Mouse (Mus musculus) forebrain, postnatal 0 days (tissue): ENCODE measurements around the gene Rnpep. TPM values are rescaled to one million over a fixed set of nuclear protein-coding genes. Genes with fewer than 3 reads are reported as not detected.

Experiments
- ATAC-seq: fragments of 200-750 bp; cut with Nextera tagmentation; 2 replicates; pipeline ENCODE4 v1.8.0; 2017; ENCODE audit warnings: mild to moderate bottlenecking, moderate library complexity
- DNase-seq: peaks from one replicate; pipeline ENCODE4 v3.0.0-alpha.2; 2015
- H3K27ac ChIP-seq: fragments of 300-500 bp; sonication (generic); 2 replicates; pipeline ENCODE4 v1.5.1; 2014; ENCODE audit warnings: low read depth, mild to moderate bottlenecking, antibody characterized with exemption, low read length, moderate library complexity, mixed read lengths
- H3K27me3 ChIP-seq: fragments of 300-500 bp; sonication (generic); 2 replicates; pipeline ENCODE4 v1.6.1; 2014; ENCODE audit warnings: mild to moderate bottlenecking, low read length, mixed read lengths; ENCODE audit not compliant: insufficient read depth
- H3K36me3 ChIP-seq: fragments of 300-500 bp; sonication (generic); 2 replicates; pipeline ENCODE4 v1.6.1; 2014; ENCODE audit warnings: mild to moderate bottlenecking, moderate library complexity; ENCODE audit not compliant: insufficient read depth
- H3K4me1 ChIP-seq: fragments of 300-500 bp; sonication (generic); 2 replicates; pipeline ENCODE4 v1.6.1; 2014; ENCODE audit warnings: antibody characterized with exemption; ENCODE audit not compliant: insufficient read depth
- H3K4me2 ChIP-seq: fragments of 300-500 bp; sonication (generic); 2 replicates; pipeline ENCODE4 v1.6.1; 2014; ENCODE audit warnings: low read depth, mild to moderate bottlenecking, moderate library complexity
- H3K4me3 ChIP-seq: fragments of 300-500 bp; sonication (generic); 2 replicates; pipeline ENCODE4 v1.5.1; 2014; ENCODE audit warnings: low read depth, low read length, mixed read lengths
- H3K9ac ChIP-seq: fragments of 300-500 bp; sonication (generic); 2 replicates; pipeline ENCODE4 v1.6.1; 2014; ENCODE audit warnings: mild to moderate bottlenecking
- H3K9me3 ChIP-seq: fragments of 300-500 bp; sonication (generic); 2 replicates; pipeline ENCODE4 v1.6.1; 2016; ENCODE audit warnings: low read length
- CTCF ChIP-seq: sonication (generic); IDR thresholded peaks from 2 replicates; pipeline ENCODE4 v1.5.1; 2016; ENCODE audit warnings: antibody characterized with exemption, control low read depth, low read depth
- WGBS: fragments of 180-500 bp; shearing (Covaris S2); extraction: QIAGEN DNeasy Blood & Tissue Kit; methylation state at CpG from one replicate; pipeline ENCODE4 v1.1.7; 2014; 5-methylcytosine and 5-hydroxymethylcytosine counted together
- polyA plus RNA-seq: library from polyadenylated mRNA; unstranded; fragments of >200 nt; fragmentation: Nextera tagmentation; extraction: Ambion mirVana; gene quantifications from 2 replicates; pipeline ENCODE4 v1.2.1, GENCODE M21; 2015
- total RNA-seq: library from RNA; depleted of rRNA; stranded (reverse); fragments of >200 nt; gene quantifications from 2 replicates; pipeline ENCODE4 v1.2.3, GENCODE M21; 2014; rRNA removed

The Rnpep gene
- total and polyA plus RNA-seq, 2 experiments from 2014 or later: 49.2 to 63.9 TPM

DNA sequence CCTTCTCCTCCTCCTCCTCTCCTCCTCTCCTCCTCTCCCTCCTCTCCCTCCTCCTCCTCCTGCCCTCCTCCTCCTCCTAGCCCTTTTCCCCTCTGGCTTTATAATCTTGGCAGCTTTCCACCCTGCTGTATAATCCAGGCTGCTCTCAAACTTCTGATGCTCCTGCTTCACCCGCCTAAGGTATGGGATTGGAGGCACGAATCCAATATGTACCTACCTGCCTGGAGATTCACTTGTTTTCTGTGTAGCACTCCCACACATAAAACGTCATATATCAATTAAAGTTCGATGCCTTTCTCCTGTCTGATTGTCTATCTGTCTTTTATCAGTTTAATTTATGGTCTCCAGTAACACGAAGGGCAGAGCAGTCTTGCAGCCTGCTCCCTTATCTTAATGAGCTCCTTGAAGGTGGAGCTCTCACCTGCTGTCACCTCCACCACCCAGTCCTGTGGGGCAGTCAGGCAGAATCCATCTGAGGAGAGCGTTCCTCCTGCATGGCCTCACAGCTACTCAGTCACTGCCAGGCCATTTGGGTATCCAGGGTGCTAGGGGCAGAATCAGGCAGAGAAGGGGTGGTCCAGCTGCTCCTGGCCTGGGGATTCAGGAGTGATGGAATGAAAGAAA is 58.8 kb downstream of the Rnpep start:
- TF ChIP-seq CTCF: no peak
- WGBS: 55% methylated on average over 6 of the region's 6 CpGs
- no peaks in the 10 kb centered on the region for H3K4me1 ChIP-seq
- ATAC-seq (no peak), DNase-seq (no peak)
- H3K27me3 ChIP-seq: no peaks in the 10 kb centered on the region
- no peak overlapping the region for H3K27ac ChIP-seq
- H3K36me3 ChIP-seq: no peaks in the 10 kb centered on the region
- no peaks in the 10 kb centered on the region for H3K9me3 ChIP-seq
- no peak overlapping the region for H3K4me2 ChIP-seq
- no peak overlapping the region for H3K9ac ChIP-seq
- no peak overlapping the region for H3K4me3 ChIP-seq

DNA sequence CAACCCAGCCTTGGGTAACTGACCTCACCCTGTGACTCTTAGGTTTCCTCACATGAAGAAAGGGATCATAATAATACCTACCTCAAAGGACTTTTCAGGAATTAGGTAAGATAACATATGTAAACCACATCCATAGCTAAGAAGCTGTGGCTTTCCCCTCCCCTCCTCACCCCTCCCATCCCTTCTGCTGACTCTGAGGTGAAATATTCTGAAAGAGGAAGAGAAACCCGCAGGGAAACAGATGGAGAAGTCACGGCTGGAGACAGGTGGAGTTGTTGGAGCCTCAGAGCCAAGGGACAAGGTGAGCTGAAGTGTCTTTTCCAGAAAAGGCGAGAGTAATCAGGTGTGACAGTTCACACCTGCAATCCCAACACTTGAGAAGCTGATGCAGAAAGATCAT is 59.7 kb downstream of the Rnpep start:
- WGBS: 86% methylated on average over 3 of the region's 3 CpGs
- H3K9ac ChIP-seq: no peak overlapping the region
- H3K4me1 ChIP-seq: no peaks in the 10 kb centered on the region
- H3K4me2 ChIP-seq: no peak overlapping the region
- TF ChIP-seq CTCF: no peak
- H3K36me3 ChIP-seq: no peaks in the 10 kb centered on the region
- H3K27ac ChIP-seq: no peak overlapping the region
- H3K27me3 ChIP-seq: no peaks in the 10 kb centered on the region
- H3K9me3 ChIP-seq: no peaks in the 10 kb centered on the region
- no peak overlapping the region for H3K4me3 ChIP-seq
- DNase-seq: no peak
- ATAC-seq: no peak

DNA sequence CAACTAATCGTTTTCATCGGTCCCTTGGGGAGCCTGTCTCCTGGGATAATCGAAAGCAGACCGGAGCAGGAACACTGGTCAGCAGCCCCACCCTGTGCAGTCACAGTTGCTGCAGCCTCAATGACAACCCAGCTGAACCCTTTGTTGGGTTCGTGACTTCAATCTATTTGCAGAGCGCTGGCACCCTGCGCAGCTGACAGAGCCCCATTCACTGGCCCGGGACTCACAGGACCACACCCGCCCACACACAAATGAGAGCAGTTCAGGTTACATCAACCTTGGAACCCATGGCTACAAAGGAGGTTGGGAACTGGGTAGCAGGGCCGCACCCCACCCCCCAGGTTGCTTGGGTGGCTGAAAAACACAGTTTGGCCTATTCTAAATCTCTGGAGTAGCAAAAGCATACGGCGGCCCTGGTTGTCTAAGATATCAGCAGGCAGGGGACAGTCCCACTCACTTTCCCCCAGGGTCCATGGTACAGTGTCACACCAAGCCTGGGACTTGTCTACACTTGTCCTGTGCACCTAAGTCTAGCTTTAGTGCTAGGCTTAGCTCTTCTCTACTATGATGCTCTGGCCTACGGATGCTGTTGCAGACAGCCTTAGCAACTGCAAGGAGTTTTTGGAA is 66.2 kb downstream of the Rnpep start:
- ATAC-seq (no peak), DNase-seq (no peak)
- Histone ChIP-seq H3K9me3 (no peaks in the 10 kb centered on the region), H3K36me3 (no peaks in the 10 kb centered on the region), H3K4me1 (no peaks in the 10 kb centered on the region), H3K9ac (no peak overlapping the region), H3K27ac (no peak overlapping the region), H3K4me3 (no peak overlapping the region), H3K27me3 (no peaks in the 10 kb centered on the region), H3K4me2 (no peak overlapping the region)
- WGBS: 50% methylated on average over 13 of the region's 13 CpGs
- TF ChIP-seq CTCF: no peak

DNA sequence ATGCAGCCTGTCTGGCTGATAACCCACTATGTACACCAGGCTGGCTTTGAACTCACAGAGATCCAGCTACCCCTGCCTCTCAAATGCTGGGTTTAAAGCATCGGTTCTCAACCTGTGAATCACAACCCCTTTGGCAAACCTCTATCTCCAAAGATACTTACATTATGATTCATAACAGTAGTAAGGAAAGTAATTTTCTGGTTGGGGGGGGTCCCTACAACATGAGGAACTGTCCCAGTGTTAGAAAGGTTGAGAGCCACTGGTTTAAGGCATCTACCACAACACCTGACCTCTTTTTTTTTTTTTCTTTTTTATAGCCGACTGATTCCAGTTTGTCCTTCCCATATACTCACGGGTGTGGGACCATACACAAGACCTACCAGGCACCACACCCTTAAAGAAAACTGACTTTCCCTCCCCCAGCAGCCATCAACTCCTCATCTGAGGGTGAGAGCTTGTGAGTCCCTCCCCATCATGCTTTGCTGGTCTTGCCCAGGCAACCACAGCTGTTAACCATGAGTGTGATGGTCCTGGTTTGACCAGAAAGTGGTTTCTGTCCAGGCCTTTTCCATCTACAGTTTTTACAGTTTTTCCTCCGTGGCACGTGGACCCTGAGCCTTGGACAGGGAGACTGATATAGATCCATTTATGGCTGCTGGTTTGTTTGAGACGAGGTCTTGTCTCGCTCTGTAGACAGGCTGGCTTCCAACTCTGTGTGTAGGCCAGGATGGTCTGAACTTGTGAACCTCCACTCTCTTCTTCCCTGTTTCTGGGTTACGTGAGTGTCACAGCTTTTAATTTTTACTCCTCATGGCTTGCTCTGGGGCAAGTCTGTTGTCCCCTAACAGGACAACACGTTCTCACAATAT is 69.9 kb downstream of the Rnpep start:
- no peak for TF ChIP-seq CTCF
- Histone ChIP-seq H3K4me2 (no peak overlapping the region), H3K4me3 (no peak overlapping the region), H3K36me3 (no peaks in the 10 kb centered on the region), H3K27me3 (no peaks in the 10 kb centered on the region), H3K27ac (no peak overlapping the region), H3K4me1 (no peaks in the 10 kb centered on the region), H3K9ac (no peak overlapping the region), H3K9me3 (no peaks in the 10 kb centered on the region)
- no peak for ATAC-seq
- DNase-seq: no peak
- WGBS: 85% methylated on average over 9 of the region's 9 CpGs

Other genes with a start within 250 kb of the Rnpep start
- 1.8 and 2.8 TPM in 2 replicates for gene Lgr6, start 178.8 kb downstream of the Rnpep start, total RNA-seq
- 1.1 and 1.6 TPM in 2 replicates for gene Lgr6, start 178.8 kb downstream of the Rnpep start, polyA plus RNA-seq
- 0.10 and 0.31 TPM in 2 replicates for gene Ptpn7, start 151.4 kb downstream of the Rnpep start, total RNA-seq
- gene Ptpn7, start 151.4 kb downstream of the Rnpep start, polyA plus RNA-seq: 0.12 and 0.15 TPM in 2 replicates
- 315 and 344 TPM in 2 replicates for gene Arl8a, start 137.3 kb downstream of the Rnpep start, total RNA-seq
- gene Arl8a, start 137.3 kb downstream of the Rnpep start, polyA plus RNA-seq: 428 and 457 TPM in 2 replicates
- 5.9 and 11.2 TPM in 2 replicates for gene Gpr37l1, start 116.4 kb downstream of the Rnpep start, total RNA-seq
- gene Gpr37l1, start 116.4 kb downstream of the Rnpep start, polyA plus RNA-seq: 5.3 and 7.6 TPM in 2 replicates
- 0.08 TPM in 1 of 2 replicates, not detected in the other for gene Elf3, start 25.5 kb downstream of the Rnpep start, total RNA-seq
- 0.21 and 0.31 TPM in 2 replicates for gene Elf3, start 25.5 kb downstream of the Rnpep start, polyA plus RNA-seq
- 29.9 and 36.1 TPM in 2 replicates for gene Timm17a, start 29.7 kb upstream of the Rnpep start, total RNA-seq
- gene Timm17a, start 29.7 kb upstream of the Rnpep start, polyA plus RNA-seq: 141 and 151 TPM in 2 replicates
- gene Lmod1, start 40.7 kb upstream of the Rnpep start, total RNA-seq: 0.31 and 0.52 TPM in 2 replicates
- gene Lmod1, start 40.7 kb upstream of the Rnpep start, polyA plus RNA-seq: 0.21 TPM in 2 replicates
- gene Shisa4, start 91.2 kb upstream of the Rnpep start, total RNA-seq: 80.9 and 98.2 TPM in 2 replicates
- 97.6 and 120 TPM in 2 replicates for gene Shisa4, start 91.2 kb upstream of the Rnpep start, polyA plus RNA-seq
- gene Ipo9, start 146.4 kb upstream of the Rnpep start, total RNA-seq: 85.2 and 95.0 TPM in 2 replicates
- 53.1 and 76.6 TPM in 2 replicates for gene Ipo9, start 146.4 kb upstream of the Rnpep start, polyA plus RNA-seq